Mouse (Mus musculus): ENCODE data around the gene Tbk1.

The Tbk1 gene

GRCm38 (mm10) chr10:121586675-121587370, at the start of gene Tbk1:
Tbk1 (minus strand) TSS chr10:121586787.
- peak; percentile 86 for DNase-seq (ENCODE audit: low read depth, low spot score)

DNA sequence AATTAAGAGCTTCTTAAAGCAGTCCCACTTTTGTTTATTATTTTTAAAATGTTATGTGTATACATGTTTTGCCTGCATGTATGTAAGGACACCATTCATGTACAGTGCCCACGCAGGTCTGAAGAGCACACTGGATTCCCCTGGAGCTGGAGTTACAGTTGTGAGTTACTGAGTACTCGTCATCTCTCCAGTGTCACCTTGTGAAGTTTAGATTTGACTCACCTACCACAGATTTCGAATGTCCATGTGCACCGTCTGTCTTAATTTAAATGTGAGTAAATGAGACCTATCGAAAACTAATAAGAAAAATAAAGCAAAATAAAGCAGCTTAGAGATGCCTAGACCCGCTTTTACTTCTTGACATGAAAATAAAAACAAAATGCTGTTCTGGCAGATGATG, 49.7 kb upstream of the Tbk1 start:
- DNase-seq (ENCODE audit: low read depth, low spot score), result no peak

DNA sequence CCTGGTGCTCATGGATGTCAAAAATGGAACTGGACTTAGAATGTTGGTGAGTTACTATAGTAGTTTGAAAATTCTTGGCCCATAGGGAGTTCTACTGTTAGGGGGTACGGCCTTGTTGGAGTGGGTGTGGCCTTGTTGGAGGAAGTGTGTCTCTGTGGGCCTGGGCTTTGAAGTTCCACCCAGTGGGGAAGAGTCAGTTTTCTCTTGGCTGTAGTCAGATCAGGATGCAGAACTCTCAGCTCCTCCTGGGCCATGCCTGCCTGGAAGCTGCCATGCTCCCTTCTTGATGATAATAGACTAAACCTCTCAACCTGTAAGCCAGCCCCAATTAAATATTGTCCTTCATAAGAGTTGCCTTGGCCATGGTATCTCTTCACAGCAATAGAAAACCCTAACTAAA, 47.6 kb upstream of the Tbk1 start:
- no peak for DNase-seq (ENCODE audit: low read depth, low spot score)

GRCm38 (mm10) chr10:121628561-121629040, 42.0 kb upstream of the Tbk1 start:
- DNase-seq (ENCODE audit: low read depth, low spot score), result no peak

- no peak for DNase-seq (ENCODE audit: low read depth, low spot score)
These were observed 40.7 kb upstream of the Tbk1 start for GRCm38 (mm10) chr10:121627216-121627852.

GRCm38 (mm10) chr10:121626186-121626882, 39.7 kb upstream of the Tbk1 start, which contains the start of gene Xpot:
Xpot (minus strand) TSS chr10:121626332.
- peak; percentile 92 for DNase-seq (ENCODE audit: low read depth, low spot score)

GRCm38 (mm10) chr10:121625407-121626185, 39.0 kb upstream of the Tbk1 start:
- no peak for DNase-seq (ENCODE audit: low read depth, low spot score)

DNA sequence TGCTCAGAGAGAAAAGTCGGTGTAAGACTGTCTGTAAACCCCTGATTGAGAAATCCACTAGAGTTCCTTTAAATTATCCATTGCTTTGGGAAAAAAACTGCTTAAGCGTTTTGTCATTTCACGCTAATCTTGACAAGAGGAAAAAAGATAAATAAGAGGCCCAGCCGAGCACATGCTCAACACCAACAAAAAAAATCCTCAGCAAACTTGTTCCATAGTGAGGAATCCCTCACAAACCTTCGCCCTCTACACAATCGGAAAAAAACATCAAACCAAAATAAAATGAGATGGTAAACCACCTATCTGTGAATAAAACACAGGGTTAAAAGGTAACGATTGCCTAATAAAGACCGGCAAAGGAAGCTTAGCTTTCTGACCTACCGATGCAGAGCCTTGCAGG, 38.4 kb upstream of the Tbk1 start:
- no peak for DNase-seq (ENCODE audit: low read depth, low spot score)

GRCm38 (mm10) chr10:121623670-121624069, 37.1 kb upstream of the Tbk1 start:
- DNase-seq (ENCODE audit: low read depth, low spot score), result no peak

GRCm38 (mm10) chr10:121622431-121622830, 35.8 kb upstream of the Tbk1 start:
- DNase-seq (ENCODE audit: low read depth, low spot score), result no peak

DNA sequence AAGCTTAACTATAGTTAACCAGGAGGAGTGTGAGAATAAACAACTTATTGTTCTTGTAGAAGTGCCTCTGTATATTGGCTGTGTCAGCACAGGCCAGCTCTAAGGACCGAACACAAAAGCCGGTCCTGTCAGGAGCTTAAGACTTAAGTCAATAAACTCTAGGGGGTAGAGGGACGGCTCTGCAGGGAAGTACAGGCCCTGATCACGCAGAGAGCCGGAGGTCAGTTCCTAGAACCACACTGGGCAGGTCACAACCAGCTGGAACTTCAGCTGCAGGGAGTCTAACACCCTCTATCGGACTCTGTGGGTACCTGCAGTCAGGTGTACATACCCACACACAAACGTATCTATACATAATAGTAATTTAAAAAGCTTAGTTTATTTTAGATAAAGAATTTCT, 29.3 kb upstream of the Tbk1 start:
- no peak for DNase-seq (ENCODE audit: low read depth, low spot score)

GRCm38 (mm10) chr10:121615146-121615870, 28.7 kb upstream of the Tbk1 start:
- no peak for DNase-seq (ENCODE audit: low read depth, low spot score)

- DNase-seq (ENCODE audit: low read depth, low spot score), result no peak
These were observed 27.0 kb upstream of the Tbk1 start for GRCm38 (mm10) chr10:121613570-121613969.

GRCm38 (mm10) chr10:121612448-121612847, 25.9 kb upstream of the Tbk1 start:
- DNase-seq (ENCODE audit: low read depth, low spot score), result no peak

DNA sequence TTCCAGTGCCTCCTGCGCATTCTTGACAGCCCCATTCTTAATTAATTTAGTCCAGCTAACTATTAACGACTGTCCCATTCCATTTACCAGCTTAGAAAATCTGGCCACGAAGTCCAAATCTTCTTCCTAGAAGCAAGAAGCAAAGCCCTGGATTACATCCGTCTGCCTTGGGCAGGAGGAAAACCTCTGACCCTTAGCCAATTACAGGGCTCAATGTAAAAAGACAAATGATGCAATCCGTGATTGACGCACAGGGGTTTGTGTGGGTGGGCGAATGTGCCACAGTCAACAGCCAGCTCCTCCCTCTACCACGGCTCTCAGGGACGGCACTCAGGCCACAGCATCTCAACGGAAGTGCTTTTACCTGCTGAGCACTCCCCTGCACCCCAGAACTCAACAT, 25.0 kb upstream of the Tbk1 start:
- no peak for DNase-seq (ENCODE audit: low read depth, low spot score)

DNA sequence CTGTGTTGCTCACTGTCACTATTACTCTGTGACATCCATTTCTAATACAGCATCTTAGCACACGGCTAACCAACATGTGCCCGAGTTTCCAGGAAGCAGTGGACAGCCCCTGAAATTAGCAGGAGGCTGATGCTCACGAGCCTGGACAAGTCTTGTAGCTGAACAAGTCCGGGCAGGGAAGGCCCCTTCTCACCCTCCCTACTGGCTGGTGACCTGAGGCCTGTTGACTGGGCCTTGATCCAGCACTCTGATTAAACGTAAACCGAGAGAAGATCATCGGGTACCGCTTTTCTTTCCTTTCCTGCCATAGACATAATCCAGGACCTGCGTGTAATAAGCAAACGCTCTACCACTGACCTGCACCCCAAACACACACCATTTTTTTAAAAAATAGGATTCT, 21.6 kb upstream of the Tbk1 start:
- no peak for DNase-seq (ENCODE audit: low read depth, low spot score)

GRCm38 (mm10) chr10:121604632-121605344, 18.2 kb upstream of the Tbk1 start:
- DNase-seq (ENCODE audit: low read depth, low spot score), result no peak

- DNase-seq (ENCODE audit: low read depth, low spot score), result no peak
These were observed 17.0 kb upstream of the Tbk1 start for GRCm38 (mm10) chr10:121603556-121603955.

GRCm38 (mm10) chr10:121601272-121601671, 14.7 kb upstream of the Tbk1 start:
- no peak for DNase-seq (ENCODE audit: low read depth, low spot score)

DNA sequence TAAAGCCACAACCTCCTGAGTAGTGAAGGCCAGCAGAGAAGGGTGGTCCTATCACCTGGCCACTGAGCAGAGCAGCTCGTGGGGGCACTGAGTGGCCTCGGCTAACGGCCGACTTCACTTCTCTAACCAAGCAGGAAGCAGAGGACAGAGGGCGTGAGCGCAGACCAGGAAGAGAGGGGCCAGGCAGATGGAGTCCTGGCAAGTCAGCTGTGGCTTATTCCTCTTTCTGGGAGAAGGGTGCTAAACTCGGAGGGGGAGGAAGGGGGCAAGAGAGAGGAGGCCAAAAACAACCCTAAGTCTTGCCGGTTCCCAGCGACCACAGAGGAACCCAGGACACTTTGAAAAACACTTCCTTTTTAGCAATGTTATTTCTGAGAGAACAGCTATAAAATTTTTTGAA, 10.0 kb upstream of the Tbk1 start:
- DNase-seq (ENCODE audit: low read depth, low spot score), result no peak

GRCm38 (mm10) chr10:121591106-121591505, 4.5 kb upstream of the Tbk1 start:
- no peak for DNase-seq (ENCODE audit: low read depth, low spot score)

Data from retina, postnatal 7 days (tissue).